Mouse (Mus musculus) midbrain, embryonic 12.5 days (tissue): Measurements from ENCODE around the gene 1700088E04Rik. TPM values are rescaled to one million over a fixed set of nuclear protein-coding genes. Genes with fewer than 3 reads are reported as not detected.
A peak's percentile ranks its signal among the peaks of the same experiment; 100 is the strongest.

Experiments
- ATAC-seq: fragments of 200-750 bp; cut with Nextera tagmentation; 2 replicates; pipeline ENCODE4 v1.8.0; 2017; ENCODE audit warnings: low read depth, moderate TSS enrichment, moderate library complexity; ENCODE audit not compliant: low FRiP score
- H3K27ac ChIP-seq: fragments of 300-500 bp; sonication (generic); replicated peaks from 2 replicates; pipeline ENCODE4 v1.5.1; 2016; ENCODE audit warnings: mild to moderate bottlenecking
- H3K27me3 ChIP-seq: fragments of 300-500 bp; sonication (generic); 2 replicates; pipeline ENCODE4 v1.6.1; 2016; ENCODE audit warnings: mild to moderate bottlenecking
- H3K36me3 ChIP-seq: fragments of 300-500 bp; sonication (generic); 2 replicates; pipeline ENCODE4 v1.6.1; 2016
- H3K4me1 ChIP-seq: fragments of 300-500 bp; sonication (generic); 2 replicates; pipeline ENCODE4 v1.6.1; 2016
- H3K4me2 ChIP-seq: fragments of 300-500 bp; sonication (generic); replicated peaks from 2 replicates; pipeline ENCODE4 v1.6.1; 2016; ENCODE audit warnings: mild to moderate bottlenecking, moderate library complexity
- H3K4me3 ChIP-seq: fragments of 300-500 bp; sonication (generic); 2 replicates; pipeline ENCODE4 v1.5.1; 2016; ENCODE audit warnings: mild to moderate bottlenecking
- H3K9ac ChIP-seq: fragments of 300-500 bp; sonication (generic); replicated peaks from 2 replicates; pipeline ENCODE4 v1.6.1; 2016; ENCODE audit warnings: mild to moderate bottlenecking, moderate library complexity
- H3K9me3 ChIP-seq: fragments of 300-500 bp; sonication (generic); 2 replicates; pipeline ENCODE4 v1.6.1; 2016; ENCODE audit warnings: mild to moderate bottlenecking
- WGBS: fragments of 180-500 bp; shearing (Covaris S2); methylation state at CpG from one replicate; pipeline ENCODE4 v1.1.7; 2016; 5-methylcytosine and 5-hydroxymethylcytosine counted together
- polyA plus RNA-seq: library from polyadenylated mRNA; unstranded; fragments of >200 nt; fragmentation: Nextera tagmentation; extraction: Ambion mirVana; gene quantifications from 2 replicates; pipeline ENCODE4 v1.2.1, GENCODE M21; 2016

Gene 1700088E04Rik
- polyA plus RNA-seq, 1 experiment from 2014 or later, result 9.7 TPM

DNA sequence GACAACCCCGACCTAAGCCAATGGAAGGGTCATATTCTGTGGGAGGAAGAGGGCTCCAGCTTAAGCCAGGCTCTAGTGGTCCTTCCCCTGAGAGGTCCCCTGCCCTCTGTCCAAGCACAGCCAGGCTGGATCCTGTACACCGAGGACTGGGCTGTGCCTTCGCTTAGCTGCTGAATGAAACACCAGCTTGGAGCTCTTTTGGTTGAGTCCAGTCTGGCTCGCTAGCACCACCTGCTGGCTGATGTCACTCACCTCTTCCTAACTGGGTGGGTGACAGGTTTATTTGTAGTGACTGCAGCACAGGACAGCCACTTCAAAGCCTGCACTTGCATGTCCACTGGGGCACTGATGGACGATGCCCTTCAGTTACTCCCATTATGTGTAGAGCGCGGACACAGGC is 7.5 kb upstream of the 1700088E04Rik start:
- Histone ChIP-seq H3K27ac (no peak overlapping the region), H3K4me1 (peaks cover 24% of the 10 kb centered on the region), H3K9ac (no peak overlapping the region), H3K4me3 (no peak overlapping the region), H3K4me2 (no peak overlapping the region), H3K36me3 (peaks cover 65% of the 10 kb centered on the region), H3K27me3 (no peaks in the 10 kb centered on the region), H3K9me3 (no peaks in the 10 kb centered on the region)
- peak; percentile 49; the same call in 1 of the 2 replicates for ATAC-seq
- 55% methylated on average over 7 of the region's 7 CpGs for WGBS

DNA sequence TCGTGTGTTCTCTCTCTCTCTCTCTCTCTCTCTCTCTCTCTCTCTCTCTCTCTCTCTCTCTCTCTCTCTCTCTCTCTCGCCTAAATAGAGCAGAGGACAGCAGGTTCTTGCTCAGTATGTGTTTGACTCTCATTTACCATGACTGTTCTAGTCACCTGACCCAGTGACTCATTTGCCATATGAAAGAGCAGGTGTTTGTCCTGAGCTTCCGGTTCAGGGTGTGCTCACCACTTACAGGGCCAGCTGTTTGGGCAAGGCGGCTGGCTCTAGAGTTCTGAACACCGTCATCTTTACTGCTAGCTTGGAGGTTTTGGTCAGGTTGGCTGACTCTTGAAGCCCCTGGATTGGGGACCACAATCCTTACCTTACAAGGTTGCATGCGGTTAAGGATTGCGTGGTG is 4.5 kb upstream of the 1700088E04Rik start:
- Histone ChIP-seq H3K27me3 (no peaks in the 10 kb centered on the region), H3K36me3 (peaks cover 50% of the 10 kb centered on the region), H3K27ac (no peak overlapping the region), H3K9me3 (no peaks in the 10 kb centered on the region), H3K9ac (no peak overlapping the region), H3K4me3 (no peak overlapping the region), H3K4me2 (no peak overlapping the region), H3K4me1 (peaks cover 16% of the 10 kb centered on the region)
- ATAC-seq, result no peak
- 93% methylated on average over 7 of the region's 7 CpGs for WGBS

DNA sequence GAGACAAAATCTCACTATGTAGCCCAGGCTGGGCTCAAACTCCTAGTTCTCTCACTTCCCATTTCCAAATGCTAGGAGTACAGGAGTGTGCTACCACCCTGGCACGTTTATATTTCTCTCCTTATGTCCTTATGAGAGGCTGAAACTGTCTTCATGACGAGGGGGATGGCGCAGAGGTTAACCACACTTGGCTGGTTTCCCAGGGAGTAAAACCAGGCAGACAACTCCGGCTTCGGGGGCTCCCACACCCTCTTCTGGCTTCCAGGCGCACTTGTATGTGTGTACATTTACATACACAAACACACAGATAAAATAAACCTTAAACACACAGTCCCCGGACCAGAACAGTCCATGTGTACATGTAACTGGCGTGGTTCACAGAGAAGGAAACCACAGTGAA is 3.0 kb upstream of the 1700088E04Rik start:
- Histone ChIP-seq H3K4me3 (no peak overlapping the region), H3K27ac (no peak overlapping the region), H3K4me2 (no peak overlapping the region), H3K27me3 (no peaks in the 10 kb centered on the region), H3K4me1 (peaks cover 19% of the 10 kb centered on the region), H3K36me3 (peaks cover 39% of the 10 kb centered on the region), H3K9me3 (no peaks in the 10 kb centered on the region), H3K9ac (no peak overlapping the region)
- 91% methylated on average over 8 of the region's 8 CpGs for WGBS
- no peak for ATAC-seq

DNA sequence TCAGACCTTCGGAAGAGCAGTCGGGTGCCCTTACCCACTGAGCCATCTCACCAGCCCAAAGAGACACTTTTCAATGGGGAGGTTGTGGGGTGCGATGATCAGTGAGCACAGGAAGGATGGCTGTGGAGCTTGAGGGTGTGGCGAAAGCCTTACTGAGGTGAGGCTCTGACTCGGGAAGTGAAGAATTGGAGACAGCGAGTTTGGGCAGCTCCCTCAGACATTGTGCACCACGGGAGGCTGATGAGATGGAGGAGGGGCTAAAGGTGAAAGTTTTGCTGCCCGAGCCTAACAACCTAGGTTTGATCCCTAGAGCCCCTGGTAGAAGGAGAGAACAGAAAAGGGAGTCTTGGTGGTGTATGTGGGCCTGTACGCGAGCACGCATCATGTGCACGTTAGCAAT is 2.3 kb upstream of the 1700088E04Rik start:
- WGBS, result 87% methylated on average over 12 of the region's 12 CpGs
- Histone ChIP-seq H3K9me3 (no peaks in the 10 kb centered on the region), H3K36me3 (peaks cover 38% of the 10 kb centered on the region), H3K4me1 (peaks cover 19% of the 10 kb centered on the region), H3K27me3 (no peaks in the 10 kb centered on the region), H3K4me2 (no peak overlapping the region), H3K9ac (no peak overlapping the region), H3K4me3 (no peak overlapping the region), H3K27ac (no peak overlapping the region)
- ATAC-seq, result no peak

GRCm38 (mm10) chr15:79141566-79141917 is 489 bp upstream of the 1700088E04Rik start:
- Histone ChIP-seq H3K4me1 (peaks cover 19% of the 10 kb centered on the region), H3K27ac (peak overlapping the region; percentile 52), H3K9me3 (no peaks in the 10 kb centered on the region), H3K4me2 (peak overlapping the region; percentile 65), H3K27me3 (no peaks in the 10 kb centered on the region), H3K4me3 (peak overlapping the region; percentile 94), H3K9ac (peak overlapping the region; percentile 86), H3K36me3 (peaks cover 23% of the 10 kb centered on the region)
- 4% methylated on average over 7 of the region's 7 CpGs for WGBS
- no peak for ATAC-seq

DNA sequence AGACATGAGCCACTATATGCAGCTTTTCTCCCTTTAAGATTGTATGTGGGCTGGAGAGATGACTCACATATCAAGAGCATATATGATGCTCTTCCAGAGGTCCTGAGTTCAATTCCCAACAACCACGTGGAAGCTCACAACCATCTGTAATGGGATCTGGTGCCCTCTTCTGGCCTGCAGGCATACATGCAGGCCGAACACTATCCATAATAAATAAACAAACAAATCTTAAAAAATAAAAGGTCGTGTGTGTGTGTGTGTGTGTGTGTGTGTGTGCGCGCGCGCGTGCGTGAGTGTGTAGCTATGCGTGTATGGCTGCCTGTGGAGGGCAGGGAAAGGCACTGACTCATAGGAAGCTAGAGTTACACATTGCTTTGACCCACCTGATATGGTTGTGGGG is 1.4 kb downstream of the 1700088E04Rik start:
- Histone ChIP-seq H3K4me3 (no peak overlapping the region), H3K36me3 (peaks cover 4% of the 10 kb centered on the region), H3K27me3 (no peaks in the 10 kb centered on the region), H3K4me2 (no peak overlapping the region), H3K9ac (no peak overlapping the region), H3K9me3 (no peaks in the 10 kb centered on the region), H3K27ac (no peak overlapping the region), H3K4me1 (peaks cover 22% of the 10 kb centered on the region)
- 66% methylated on average over 10 of the region's 10 CpGs for WGBS
- ATAC-seq, result no peak

- Histone ChIP-seq H3K4me3 (no peak overlapping the region), H3K4me2 (no peak overlapping the region), H3K27ac (no peak overlapping the region), H3K9ac (no peak overlapping the region), H3K27me3 (no peaks in the 10 kb centered on the region), H3K36me3 (peaks cover 24% of the 10 kb centered on the region), H3K4me1 (peaks cover 8% of the 10 kb centered on the region; the same call in 1 of the 2 replicates), H3K9me3 (no peaks in the 10 kb centered on the region)
- ATAC-seq, result no peak
- WGBS, result 68% methylated on average over 11 of the region's 11 CpGs
Observed at GRCm38 (mm10) chr15:79135783-79136575, 5.1 kb downstream of the 1700088E04Rik start.

DNA sequence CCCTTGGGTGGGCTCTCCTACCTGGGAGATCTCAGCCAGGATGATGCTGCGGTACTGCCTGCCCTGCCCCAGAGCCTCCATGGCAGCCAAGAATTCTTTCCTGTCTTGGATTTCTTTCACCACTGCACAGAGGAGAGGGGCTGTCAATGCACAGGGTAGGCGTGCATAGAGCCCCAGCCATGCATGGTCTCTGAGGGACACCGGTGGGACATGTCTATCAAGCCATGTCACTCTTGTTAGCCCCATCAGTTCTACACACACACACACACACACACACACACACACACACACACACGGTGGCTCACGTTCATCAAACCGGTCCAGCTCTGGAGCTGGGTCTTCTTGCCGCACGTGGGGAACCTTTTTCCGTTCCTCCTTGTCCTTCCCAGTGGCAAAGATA is 5.7 kb downstream of the 1700088E04Rik start:
- Histone ChIP-seq H3K9me3 (no peaks in the 10 kb centered on the region), H3K4me2 (no peak overlapping the region), H3K4me1 (peaks cover 4% of the 10 kb centered on the region; the same call in 1 of the 2 replicates), H3K36me3 (peaks cover 31% of the 10 kb centered on the region), H3K27ac (no peak overlapping the region), H3K9ac (no peak overlapping the region), H3K4me3 (no peak overlapping the region), H3K27me3 (no peaks in the 10 kb centered on the region)
- WGBS, result 78% methylated on average over 9 of the region's 9 CpGs
- ATAC-seq, result no peak

GRCm38 (mm10) chr15:79134496-79135270 is 6.4 kb downstream of the 1700088E04Rik start:
- H3K4me3 ChIP-seq, result no peak overlapping the region
- peaks cover 37% of the 10 kb centered on the region for H3K36me3 ChIP-seq
- WGBS, result 86% methylated on average over 9 of the region's 9 CpGs
- H3K4me1 ChIP-seq, result 0 out of 2 replicates have a peak, but pooled peaks cover 3% of the 10 kb centered on the region
- no peak for ATAC-seq
- H3K9me3 ChIP-seq, result no peaks in the 10 kb centered on the region
- no peaks in the 10 kb centered on the region for H3K27me3 ChIP-seq
- no peak overlapping the region for H3K9ac ChIP-seq
- no peak overlapping the region for H3K4me2 ChIP-seq
- H3K27ac ChIP-seq, result no peak overlapping the region

DNA sequence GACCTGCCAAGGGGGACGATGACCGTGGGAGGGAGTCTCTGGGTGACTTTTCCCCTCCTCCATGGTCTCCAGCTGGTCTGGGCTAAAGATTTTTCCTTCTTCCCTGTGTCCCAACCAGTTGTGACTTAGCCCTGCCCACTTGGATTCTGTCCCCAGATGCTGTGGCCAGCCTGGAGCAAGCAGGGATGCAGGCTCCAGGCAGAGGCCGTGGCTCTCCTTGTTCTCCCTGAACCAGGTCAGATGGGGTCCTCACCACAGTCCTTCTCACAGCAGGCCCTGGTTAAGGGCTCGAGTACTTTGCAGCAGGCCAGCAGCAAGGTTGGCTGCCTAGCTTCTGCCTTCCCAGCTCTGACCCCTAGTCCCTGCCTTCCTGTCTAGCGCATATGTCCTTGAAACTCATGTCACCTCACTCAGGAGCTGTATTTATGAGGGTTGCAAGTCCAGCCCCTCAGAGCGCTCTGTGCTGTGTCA is 7.8 kb downstream of the 1700088E04Rik start:
- 0 out of 2 replicates have a peak, but pooled peaks cover 2% of the 10 kb centered on the region for H3K9me3 ChIP-seq
- H3K4me1 ChIP-seq, result 0 out of 2 replicates have a peak, but pooled peaks cover 3% of the 10 kb centered on the region
- H3K27ac ChIP-seq, result no peak overlapping the region
- WGBS, result 84% methylated on average over 6 of the region's 6 CpGs
- no peak overlapping the region for H3K4me3 ChIP-seq
- H3K27me3 ChIP-seq, result no peaks in the 10 kb centered on the region
- H3K36me3 ChIP-seq, result peaks cover 46% of the 10 kb centered on the region
- no peak overlapping the region for H3K4me2 ChIP-seq
- H3K9ac ChIP-seq, result no peak overlapping the region
- no peak for ATAC-seq

GRCm38 (mm10) chr15:79131442-79131841 is 9.6 kb downstream of the 1700088E04Rik start:
- Histone ChIP-seq H3K36me3 (peaks cover 60% of the 10 kb centered on the region), H3K9ac (no peak overlapping the region), H3K9me3 (0 out of 2 replicates have a peak, but pooled peaks cover 5% of the 10 kb centered on the region), H3K4me2 (no peak overlapping the region), H3K4me1 (0 out of 2 replicates have a peak, but pooled peaks cover 3% of the 10 kb centered on the region), H3K4me3 (no peak overlapping the region), H3K27ac (no peak overlapping the region), H3K27me3 (no peaks in the 10 kb centered on the region)
- WGBS, result 83% methylated on average over 7 of the region's 7 CpGs
- ATAC-seq, result no peak

GRCm38 (mm10) chr15:79130782-79131181 is 10.3 kb downstream of the 1700088E04Rik start:
- Histone ChIP-seq H3K9me3 (0 out of 2 replicates have a peak, but pooled peaks cover 5% of the 10 kb centered on the region), H3K4me3 (no peak overlapping the region), H3K27ac (no peak overlapping the region), H3K4me1 (0 out of 2 replicates have a peak, but pooled peaks cover 2% of the 10 kb centered on the region), H3K27me3 (no peaks in the 10 kb centered on the region), H3K9ac (no peak overlapping the region), H3K4me2 (no peak overlapping the region), H3K36me3 (peaks cover 60% of the 10 kb centered on the region)
- ATAC-seq, result no peak
- WGBS, result 89% methylated on average over 10 of the region's 10 CpGs
